Mouse (Mus musculus): Measurements from ENCODE around the gene Mat2b.
A peak's percentile ranks its signal among the peaks of the same experiment; 100 is the strongest.
"Not testable (repeated sequence)": the region's sequence is repeated elsewhere in the genome, so short reads cannot be mapped to it uniquely, and the experiment has no call there.

The Mat2b gene

DNA sequence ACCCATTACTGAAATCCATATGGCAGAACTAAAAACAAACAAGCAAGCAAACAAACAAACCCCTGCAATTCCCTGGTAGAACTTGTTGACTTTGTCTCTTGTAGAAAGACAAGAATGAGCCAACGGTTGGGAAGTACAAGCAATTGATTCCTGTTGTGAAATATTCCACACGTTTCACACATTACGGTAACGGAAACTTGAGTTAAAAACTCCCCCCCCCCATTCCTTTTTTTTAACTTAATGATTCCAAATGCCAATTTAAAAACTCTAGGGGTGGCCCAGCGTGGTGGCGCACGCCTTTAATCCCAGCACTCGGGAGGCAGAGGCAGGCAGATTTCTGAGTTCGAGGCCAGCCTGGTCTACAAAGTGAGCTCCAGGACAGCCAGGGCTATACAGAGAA, at the start of gene Mat2b:
TSS of gene Mat2b (minus strand) at position 101 of the 400 bp plus-strand sequence.
- no peak for DNase-seq (ENCODE audit: low read depth, low spot score)

- no peak for DNase-seq (ENCODE audit: low read depth, low spot score)
Observed at GRCm38 (mm10) chr11:40744348-40744747, 49.3 kb upstream of the Mat2b start.

DNA sequence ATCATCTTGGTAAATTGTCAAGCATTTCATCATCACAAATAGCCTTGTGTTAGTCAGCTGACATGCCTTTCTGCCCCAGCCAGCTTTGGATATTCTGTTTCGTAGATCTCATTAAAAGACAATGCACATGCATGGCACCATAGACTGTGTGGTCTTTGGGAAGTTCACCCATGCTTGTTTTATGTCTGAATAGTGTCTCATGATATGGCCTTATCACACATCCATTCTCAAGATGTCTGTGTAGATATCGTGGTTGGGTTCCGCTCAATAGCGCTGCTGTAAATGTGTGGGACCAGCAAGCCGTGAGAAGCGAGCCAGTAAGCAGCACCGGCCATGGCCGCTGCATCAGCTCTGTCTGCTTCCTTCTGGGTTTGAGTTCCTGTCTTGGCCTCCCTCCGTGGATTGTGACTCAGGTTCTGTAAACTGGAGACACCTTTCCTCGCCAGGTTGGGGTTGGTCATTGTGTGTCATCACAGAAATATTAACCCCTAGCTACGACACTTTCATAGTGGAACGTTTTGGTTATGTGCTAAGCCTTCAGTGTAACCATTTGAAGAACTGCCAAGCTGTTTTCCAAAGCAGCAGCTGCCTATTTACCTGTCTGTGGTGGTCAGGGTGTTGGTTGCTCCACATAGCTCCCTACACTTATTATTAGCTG, 46.7 kb upstream of the Mat2b start:
- DNase-seq (ENCODE audit: low read depth, low spot score): no peak

- no peak for DNase-seq (ENCODE audit: low read depth, low spot score)
Observed at GRCm38 (mm10) chr11:40737369-40737768, 42.4 kb upstream of the Mat2b start.

- DNase-seq (ENCODE audit: low read depth, low spot score): no peak
Observed at GRCm38 (mm10) chr11:40734251-40734752, 39.3 kb upstream of the Mat2b start.

DNA sequence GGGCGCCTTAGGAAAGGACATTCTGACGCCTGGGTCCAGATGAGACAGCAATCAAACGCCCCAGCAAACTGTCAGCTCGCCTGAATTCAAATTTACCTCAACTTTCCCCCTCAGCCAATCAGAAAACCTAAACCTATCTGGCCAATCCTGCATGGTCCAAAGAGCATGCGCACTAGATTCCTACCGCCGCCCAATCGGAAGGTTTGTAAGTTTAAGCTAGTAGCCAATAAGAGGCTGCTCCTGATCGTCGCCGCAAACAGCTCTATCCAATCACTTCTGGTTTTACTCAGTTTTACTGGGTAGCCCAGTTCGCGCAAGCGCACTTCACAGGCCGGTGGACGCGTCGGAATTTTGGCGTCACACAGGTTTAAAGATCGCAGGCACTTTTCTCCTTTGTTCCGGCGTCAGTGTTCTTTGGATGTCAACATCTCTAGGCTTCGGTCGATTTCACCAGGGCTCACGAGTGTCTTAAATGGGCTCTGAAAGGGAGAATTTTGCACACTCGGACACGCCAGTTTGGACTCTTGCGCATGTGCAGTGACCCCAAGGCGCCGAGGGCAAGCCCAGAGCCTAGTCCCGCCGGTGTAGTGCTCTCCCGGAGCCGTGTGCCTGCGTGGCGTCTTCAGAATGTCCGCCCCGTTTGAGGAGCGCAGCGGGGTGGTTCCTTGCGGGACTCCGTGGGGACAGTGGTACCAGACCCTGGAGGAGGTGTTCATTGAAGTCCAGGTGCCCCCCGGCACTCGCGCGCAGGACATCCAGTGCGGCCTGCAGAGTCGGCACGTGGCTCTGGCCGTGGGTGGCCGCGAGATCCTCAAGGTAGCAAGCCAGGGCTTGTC, 38.6 kb upstream of the Mat2b start, which contains the start of the genes Hmmr and Nudcd2:
TSS of gene Hmmr (minus strand) at position 84 of the 836 bp plus-strand sequence.
TSS of gene Nudcd2 (plus strand) at position 329 of the 836 bp plus-strand sequence.
- DNase-seq (ENCODE audit: low read depth, low spot score): peak; percentile 99

GRCm38 (mm10) chr11:40732997-40733338, 38.0 kb upstream of the Mat2b start:
- no peak for DNase-seq (ENCODE audit: low read depth, low spot score)

DNA sequence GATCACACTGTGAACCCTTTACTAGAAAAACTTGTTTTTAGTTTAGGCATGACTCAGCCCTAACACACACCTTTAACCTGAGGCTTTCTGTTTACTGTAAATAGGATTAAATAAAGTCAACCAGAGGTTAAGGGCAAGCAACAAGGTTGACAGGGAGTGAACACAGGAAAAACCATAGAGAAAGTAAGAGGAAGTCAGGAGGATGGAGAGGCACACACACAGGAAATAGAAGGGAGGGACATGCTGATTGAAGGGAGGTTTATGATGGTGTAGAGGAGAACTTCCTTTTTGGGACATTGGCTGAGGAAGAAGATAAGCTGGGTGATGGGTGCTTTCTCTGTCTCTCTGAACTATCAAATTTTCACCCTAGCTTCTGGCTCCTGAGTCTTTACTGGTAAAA, 23.3 kb upstream of the Mat2b start:
- DNase-seq (ENCODE audit: low read depth, low spot score): no peak

GRCm38 (mm10) chr11:40715524-40715923, 20.5 kb upstream of the Mat2b start:
- DNase-seq (ENCODE audit: low read depth, low spot score): no peak

DNA sequence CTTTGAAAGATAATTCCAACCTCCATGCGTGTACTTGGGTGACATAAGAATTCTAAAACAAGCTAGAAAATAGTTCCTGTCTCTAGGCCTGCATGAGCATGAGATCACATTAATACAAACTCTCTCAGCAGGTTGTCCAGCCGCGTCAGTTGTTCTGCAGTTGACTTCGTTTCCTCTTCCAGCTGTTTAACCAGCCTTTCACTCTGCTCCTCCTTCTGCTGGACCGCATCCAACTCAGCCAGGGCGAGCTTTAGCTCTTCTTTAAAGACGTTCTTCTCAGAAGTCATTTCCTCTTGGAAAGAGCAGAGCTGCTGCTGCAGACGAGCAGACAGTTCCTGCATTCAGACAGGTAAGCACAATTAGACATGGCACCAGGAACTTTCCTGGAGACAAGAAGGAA, 18.9 kb upstream of the Mat2b start:
- DNase-seq (ENCODE audit: low read depth, low spot score): peak; percentile 3

- DNase-seq (ENCODE audit: low read depth, low spot score): not testable (repeated sequence)
Observed at GRCm38 (mm10) chr11:40709899-40710298, 14.9 kb upstream of the Mat2b start.

- peak; percentile 68 for DNase-seq (ENCODE audit: low read depth, low spot score)
Observed at GRCm38 (mm10) chr11:40694311-40695087, 504 bp downstream of the Mat2b start.

GRCm38 (mm10) chr11:40693366-40693951, 1.5 kb downstream of the Mat2b start:
- DNase-seq (ENCODE audit: low read depth, low spot score): peak; percentile 70

- peak; percentile 91 for DNase-seq (ENCODE audit: low read depth, low spot score)
Observed at GRCm38 (mm10) chr11:40692511-40693365, 2.3 kb downstream of the Mat2b start.

DNA sequence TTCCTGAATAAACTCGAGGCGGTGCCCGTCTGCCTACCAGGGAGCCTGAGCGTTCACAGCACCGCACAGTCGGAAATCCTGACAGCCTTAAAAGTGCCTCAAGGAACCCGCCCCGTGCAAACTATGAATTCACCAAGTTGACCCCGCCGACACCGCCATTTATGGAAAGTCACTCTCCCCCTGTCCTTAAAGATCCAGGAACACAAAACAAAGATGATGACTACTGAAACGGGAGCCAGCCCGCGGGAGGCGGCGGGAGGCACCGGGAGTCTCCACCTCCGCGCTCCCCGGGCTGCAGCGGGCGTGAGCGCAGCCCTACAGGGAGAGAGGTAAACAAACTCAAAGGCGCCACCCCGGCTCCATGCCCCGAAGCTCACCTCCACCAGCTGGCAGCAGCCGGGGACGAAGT, 2.9 kb downstream of the Mat2b start:
- DNase-seq (ENCODE audit: low read depth, low spot score): no peak

DNA sequence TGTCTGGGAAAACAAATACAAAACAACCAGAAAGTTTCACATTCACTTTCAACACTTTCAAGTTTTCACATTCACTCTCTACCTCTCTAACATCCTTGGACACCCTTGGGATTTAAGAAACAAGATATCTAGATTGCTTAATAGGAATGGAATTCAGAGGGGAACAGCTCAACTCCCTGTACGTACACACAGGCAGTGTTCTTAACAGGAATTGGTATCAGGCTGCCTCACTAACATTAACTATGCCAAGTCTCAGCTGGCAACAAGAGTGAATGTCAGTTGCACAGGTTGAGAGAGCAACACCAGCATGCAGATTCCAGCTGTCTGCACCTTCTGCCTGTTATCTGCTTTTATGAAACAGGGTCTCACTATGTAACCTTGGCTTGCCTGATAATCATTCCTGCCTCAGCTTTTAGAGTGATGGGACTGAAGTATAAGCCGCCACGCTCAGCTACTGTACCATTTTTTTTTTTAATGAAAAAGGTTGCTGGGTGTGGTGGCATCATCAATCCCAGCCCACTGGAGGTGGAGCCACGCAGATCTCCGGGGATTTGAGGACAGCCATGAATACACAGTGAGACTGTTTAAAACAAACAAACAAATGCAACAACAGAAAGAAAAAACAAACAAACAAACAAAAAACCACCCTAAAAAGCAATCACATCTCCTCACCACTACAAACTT, 4.4 kb downstream of the Mat2b start:
- DNase-seq (ENCODE audit: low read depth, low spot score): peak; percentile 39

DNA sequence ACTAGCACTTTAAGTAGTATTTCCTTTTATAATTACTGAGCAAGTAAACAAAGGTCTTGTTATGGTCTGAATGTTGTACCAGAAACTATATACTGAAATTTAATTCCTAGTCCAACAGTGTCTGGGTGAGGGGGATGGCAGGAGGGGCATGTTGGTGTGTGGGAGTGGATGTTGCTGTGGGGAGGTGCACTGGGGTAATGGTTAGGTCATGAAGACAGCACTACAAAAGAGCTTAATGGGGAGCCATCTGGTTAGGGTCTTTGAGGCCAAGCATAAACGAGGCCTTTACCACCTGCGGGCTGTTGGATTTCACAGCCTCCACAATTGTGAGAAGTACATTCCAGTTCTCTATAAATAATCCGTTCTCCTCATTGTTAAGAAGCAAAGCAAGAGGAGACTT, 11.7 kb downstream of the Mat2b start:
- DNase-seq (ENCODE audit: low read depth, low spot score): no peak

GRCm38 (mm10) chr11:40682456-40682855, 12.5 kb downstream of the Mat2b start:
- DNase-seq (ENCODE audit: low read depth, low spot score): no peak

DNA sequence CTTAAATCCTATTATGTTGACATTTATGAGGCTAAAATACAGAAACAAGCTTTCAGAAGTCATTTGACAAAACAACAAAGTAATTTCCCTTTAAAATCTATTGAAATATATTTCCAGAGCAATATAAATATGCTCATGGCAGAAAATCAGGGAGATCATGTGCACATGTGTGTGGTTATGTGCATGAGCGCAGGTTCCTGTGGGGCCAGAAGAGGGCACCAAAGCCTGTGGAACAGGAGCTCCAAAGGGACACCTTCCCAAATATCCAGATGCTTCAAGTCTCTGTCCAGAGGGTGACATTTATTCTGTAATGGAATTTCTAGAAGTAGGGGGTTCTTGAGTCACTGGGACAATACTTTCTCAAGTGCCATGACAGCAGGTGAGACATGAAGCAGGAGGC, 17.8 kb downstream of the Mat2b start:
- no peak for DNase-seq (ENCODE audit: low read depth, low spot score)

All from skeletal muscle tissue, adult 2 months (tissue).